Mouse (Mus musculus) E14TG2a.4 (cell line): ENCODE measurements around the gene Ttc8.
A peak's percentile ranks its signal among the peaks of the same experiment; 100 is the strongest.

Experiments
- H3K27me3 ChIP-seq: 2 replicates; pipeline ENCODE4 v1.6.1; 2014; ENCODE audit warnings: low read length, control low read depth; ENCODE audit not compliant: insufficient read depth
- H3K36me3 ChIP-seq: 2 replicates; pipeline ENCODE4 v1.6.1; 2014; ENCODE audit warnings: low read length, control low read depth; ENCODE audit not compliant: insufficient read depth
- H3K4me1 ChIP-seq: replicated peaks from 2 replicates; pipeline ENCODE4 v1.6.1; 2014; ENCODE audit warnings: low read depth, low read length, control low read depth
- H3K4me3 ChIP-seq: replicated peaks from 2 replicates; pipeline ENCODE4 v1.5.1; 2014; ENCODE audit warnings: mild to moderate bottlenecking, low read length
- H3K9me3 ChIP-seq: 2 replicates; pipeline ENCODE4 v1.6.1; 2014; ENCODE audit warnings: low read length, control low read depth
- CTCF ChIP-seq: conservative IDR thresholded peaks from 2 replicates; pipeline ENCODE4 v1.5.1; 2014; ENCODE audit warnings: low read length
- NANOG ChIP-seq: IDR thresholded peaks from 2 replicates; pipeline ENCODE4 v1.6.1; 2014; ENCODE audit warnings: borderline replicate concordance, low read length, mixed read lengths
- POU5F1 ChIP-seq: IDR thresholded peaks from 2 replicates; pipeline ENCODE4 v1.6.1; 2014; ENCODE audit warnings: low read length, borderline replicate concordance

Gene Ttc8

GRCm38 (mm10) chr12:98961008-98961407 lies 40.6 kb downstream of the Ttc8 start:
- TF ChIP-seq POU5F1 (no peak), NANOG (no peak), CTCF (no peak)
- Histone ChIP-seq H3K4me3 (no peak overlapping the region), H3K9me3 (no peaks in the 10 kb centered on the region), H3K27me3 (no peaks in the 10 kb centered on the region), H3K36me3 (no peaks in the 10 kb centered on the region), H3K4me1 (no peaks in the 10 kb centered on the region)

- Histone ChIP-seq H3K36me3 (no peaks in the 10 kb centered on the region), H3K4me1 (no peaks in the 10 kb centered on the region), H3K4me3 (no peak overlapping the region), H3K27me3 (no peaks in the 10 kb centered on the region), H3K9me3 (no peaks in the 10 kb centered on the region)
- TF ChIP-seq NANOG (no peak), POU5F1 (no peak), CTCF (no peak)
These were observed 41.0 kb downstream of the Ttc8 start for GRCm38 (mm10) chr12:98961415-98961814.

- Histone ChIP-seq H3K4me1 (no peaks in the 10 kb centered on the region), H3K9me3 (no peaks in the 10 kb centered on the region), H3K27me3 (no peaks in the 10 kb centered on the region), H3K4me3 (no peak overlapping the region), H3K36me3 (no peaks in the 10 kb centered on the region)
- TF ChIP-seq NANOG (no peak), CTCF (no peak), POU5F1 (no peak)
These were observed 45.2 kb downstream of the Ttc8 start for GRCm38 (mm10) chr12:98965441-98966135.

- Histone ChIP-seq H3K27me3 (no peaks in the 10 kb centered on the region), H3K9me3 (no peaks in the 10 kb centered on the region), H3K4me3 (no peak overlapping the region)
These were observed 51.9 kb downstream of the Ttc8 start for GRCm38 (mm10) chr12:98972291-98972690.

GRCm38 (mm10) chr12:98973461-98973860 lies 53.1 kb downstream of the Ttc8 start:
- no peaks in the 10 kb centered on the region for H3K27me3 ChIP-seq
- TF ChIP-seq POU5F1 = no peak
- TF ChIP-seq NANOG = no peak
- 0 out of 2 replicates have a peak, but pooled peaks have one; percentile 6 for TF ChIP-seq CTCF
- H3K9me3 ChIP-seq = no peaks in the 10 kb centered on the region
- peaks cover 13% of the 10 kb centered on the region for H3K4me1 ChIP-seq
- no peak overlapping the region for H3K4me3 ChIP-seq
- no peaks in the 10 kb centered on the region for H3K36me3 ChIP-seq

More at GRCm38 (mm10) chr12:98972291-98972690, 51.9 kb downstream of the Ttc8 start:
- H3K4me1 ChIP-seq = peaks cover 13% of the 10 kb centered on the region
- TF ChIP-seq POU5F1 (no peak), CTCF (no peak), NANOG (no peak)
- H3K36me3 ChIP-seq = no peaks in the 10 kb centered on the region

GRCm38 (mm10) chr12:98974157-98974804 lies 53.9 kb downstream of the Ttc8 start:
- Histone ChIP-seq H3K4me3 (no peak overlapping the region), H3K27me3 (no peaks in the 10 kb centered on the region), H3K36me3 (no peaks in the 10 kb centered on the region), H3K9me3 (no peaks in the 10 kb centered on the region), H3K4me1 (peaks cover 13% of the 10 kb centered on the region)
- TF ChIP-seq NANOG (no peak), CTCF (no peak), POU5F1 (no peak)

- H3K36me3 ChIP-seq = no peaks in the 10 kb centered on the region
These were observed 60.7 kb downstream of the Ttc8 start for GRCm38 (mm10) chr12:98981081-98981480.

GRCm38 (mm10) chr12:98984785-98985184 lies 64.4 kb downstream of the Ttc8 start:
- H3K36me3 ChIP-seq = no peaks in the 10 kb centered on the region
- TF ChIP-seq CTCF (no peak), NANOG (no peak), POU5F1 (no peak)
- H3K27me3 ChIP-seq = no peaks in the 10 kb centered on the region
- H3K4me3 ChIP-seq = no peak overlapping the region
- peaks cover 6% of the 10 kb centered on the region for H3K4me1 ChIP-seq
- H3K9me3 ChIP-seq = no peaks in the 10 kb centered on the region; the same call in 1 of the 2 replicates

More at GRCm38 (mm10) chr12:98981081-98981480, 60.7 kb downstream of the Ttc8 start:
- H3K27me3 ChIP-seq = no peaks in the 10 kb centered on the region
- no peak overlapping the region for H3K4me3 ChIP-seq
- H3K4me1 ChIP-seq = peaks cover 6% of the 10 kb centered on the region
- no peaks in the 10 kb centered on the region; the same call in 1 of the 2 replicates for H3K9me3 ChIP-seq
- no peak for TF ChIP-seq CTCF
- no peak for TF ChIP-seq NANOG
- TF ChIP-seq POU5F1 = no peak
